Mouse (Mus musculus) liver, postnatal 0 days (tissue): ENCODE measurements around the gene Kcne1.

Experiments used
- CTCF ChIP-seq: sonication (generic); IDR thresholded peaks from 2 replicates; pipeline ENCODE4 v1.5.1; 2016; ENCODE audit warnings: antibody characterized with exemption, low read depth
- EP300 ChIP-seq: IDR thresholded peaks from 2 replicates; pipeline ENCODE4 v1.6.1; 2016; ENCODE audit warnings: antibody characterized with exemption, low read depth, mild to moderate bottlenecking

DNA sequence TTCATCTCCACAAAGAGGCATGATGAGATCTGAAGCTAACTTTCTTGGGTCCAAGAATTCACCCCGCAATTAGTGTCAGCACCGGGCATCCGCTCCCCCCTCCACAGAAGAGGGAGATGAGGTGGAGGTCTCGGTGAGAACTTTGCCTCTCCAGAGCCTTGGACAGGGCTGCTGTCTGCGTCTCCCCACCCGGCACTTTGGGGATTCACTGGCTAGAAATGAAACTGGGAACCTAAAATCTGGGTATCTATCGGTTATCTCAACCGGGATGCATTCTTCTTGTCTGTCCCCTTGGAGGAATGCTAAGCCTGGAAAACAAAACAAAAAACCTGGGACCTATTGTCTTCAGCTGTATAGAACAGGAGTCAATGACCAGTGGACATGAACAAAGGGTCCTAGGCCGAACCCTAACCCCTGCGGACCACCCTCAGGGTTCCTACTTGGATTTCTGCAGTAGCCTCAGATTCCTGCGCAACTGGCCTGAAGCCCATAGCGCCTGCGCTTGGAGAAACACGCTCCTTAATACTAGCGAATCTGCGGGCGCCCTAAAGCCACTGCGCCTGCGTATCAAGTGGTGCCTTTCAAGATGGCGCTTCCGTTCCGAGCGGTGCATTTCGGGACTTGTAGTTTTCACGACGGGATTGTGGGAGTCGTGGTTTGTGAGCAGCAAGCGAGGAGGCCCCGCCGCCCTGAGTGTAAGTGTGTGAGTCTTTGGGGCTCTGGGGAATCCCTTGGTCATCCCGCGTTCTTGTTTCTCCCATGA, 58.4 kb downstream of the Kcne1 start, which contains the start of gene Smim11:
- no peak; the same call in 1 of the 2 replicates for TF ChIP-seq EP300
- no peak for TF ChIP-seq CTCF
